Mouse (Mus musculus) olfactory bulb, adult 2 months (tissue): ENCODE measurements around the gene Rbp7. TPM values are rescaled to one million over a fixed set of nuclear protein-coding genes. Genes with fewer than 3 reads are reported as not detected.
"Not testable (repeated sequence)": the region's sequence is repeated elsewhere in the genome, so short reads cannot be mapped to it uniquely, and the experiment has no call there.

Source experiments
- H3K27ac ChIP-seq: fragments of 200-500 bp; 2 replicates; pipeline ENCODE4 v1.5.1; 2012; ENCODE audit warnings: low read depth, low read length; ENCODE audit not compliant: insufficient read depth
- H3K4me1 ChIP-seq: fragments of 200-500 bp; 2 replicates; pipeline ENCODE4 v1.6.1; 2012; ENCODE audit warnings: low read length; ENCODE audit not compliant: control insufficient read depth, insufficient read depth
- H3K4me3 ChIP-seq: fragments of 200-500 bp; 2 replicates; pipeline ENCODE4 v1.5.1; 2012; ENCODE audit warnings: mild to moderate bottlenecking, low read depth, low read length, moderate library complexity; ENCODE audit not compliant: insufficient read depth
- CTCF ChIP-seq: fragments of 200-500 bp; IDR thresholded peaks from 2 replicates; pipeline ENCODE4 v1.5.1; 2012; ENCODE audit warnings: low read depth, mild to moderate bottlenecking, low read length, moderate library complexity; ENCODE audit not compliant: insufficient read depth
- POLR2A ChIP-seq: fragments of 200-500 bp; IDR thresholded peaks from 2 replicates; pipeline ENCODE4 v1.6.1; 2012; ENCODE audit warnings: mild to moderate bottlenecking, low read depth, low read length, moderate library complexity; ENCODE audit not compliant: insufficient read depth
- WGBS: fragments of 180-500 bp; shearing (Covaris S2); methylation state at CpG from one replicate; pipeline ENCODE4 v1.1.7; 2018; 5-methylcytosine and 5-hydroxymethylcytosine counted together
- polyA plus RNA-seq: library from polyadenylated mRNA; stranded (reverse); fragments of >200 nt; gene quantifications from 2 replicates; pipeline ENCODE4 v1.2.4, GENCODE M21; 2012; ENCODE audit warnings: low replicate concordance; ENCODE audit not compliant: missing spikeins, insufficient read depth, insufficient read length

Rbp7 gene
- polyA plus RNA-seq, 1 experiment = not detected

- Histone ChIP-seq H3K4me3 (no peak overlapping the region), H3K4me1 (peaks cover 10% of the 10 kb centered on the region), H3K27ac (no peak overlapping the region)
- TF ChIP-seq POLR2A = no peak
- TF ChIP-seq CTCF = no peak
- WGBS = 79% methylated on average over 1 of the region's 1 CpGs
These were observed 10.3 kb downstream of the Rbp7 start for GRCm38 (mm10) chr4:149444465-149444864.

DNA sequence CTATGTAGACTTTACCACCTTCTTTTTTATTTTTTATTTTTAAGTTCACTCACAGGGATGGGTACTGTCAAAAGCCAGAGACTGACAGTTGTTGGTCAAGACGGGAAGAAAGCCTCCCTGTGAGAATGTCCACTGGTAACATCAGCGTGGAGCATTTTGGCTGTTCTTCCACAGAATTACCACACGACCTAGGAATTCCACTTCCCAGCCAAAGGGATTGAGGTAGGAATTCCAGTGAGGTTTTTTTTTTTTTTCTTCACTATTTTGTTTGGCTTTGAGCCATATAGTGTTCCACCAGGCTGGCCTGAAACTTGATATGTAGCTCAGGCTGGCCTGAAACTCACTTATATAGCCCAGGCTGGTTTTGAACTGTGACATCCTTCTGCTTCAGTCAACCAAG is 12.3 kb downstream of the Rbp7 start:
- H3K27ac ChIP-seq = no peak overlapping the region
- 59% methylated on average over 3 of the region's 3 CpGs for WGBS
- TF ChIP-seq POLR2A (no peak), CTCF (no peak)
- peaks cover 10% of the 10 kb centered on the region for H3K4me1 ChIP-seq
- H3K4me3 ChIP-seq = no peak overlapping the region

- TF ChIP-seq CTCF (no peak), POLR2A (no peak)
- Histone ChIP-seq H3K4me1 (0 out of 2 replicates have a peak, but pooled peaks cover 6% of the 10 kb centered on the region), H3K27ac (no peak overlapping the region), H3K4me3 (no peak overlapping the region)
- 67% methylated on average over 8 of the region's 8 CpGs for WGBS
These were observed 14.2 kb downstream of the Rbp7 start for GRCm38 (mm10) chr4:149440576-149440975.

- H3K4me1 ChIP-seq, H3K4me3 ChIP-seq, H3K27ac ChIP-seq: not testable (repeated sequence)
- WGBS = 76% methylated on average over 1 of the region's 1 CpGs
These were observed 22.9 kb downstream of the Rbp7 start for GRCm38 (mm10) chr4:149431887-149432286.

DNA sequence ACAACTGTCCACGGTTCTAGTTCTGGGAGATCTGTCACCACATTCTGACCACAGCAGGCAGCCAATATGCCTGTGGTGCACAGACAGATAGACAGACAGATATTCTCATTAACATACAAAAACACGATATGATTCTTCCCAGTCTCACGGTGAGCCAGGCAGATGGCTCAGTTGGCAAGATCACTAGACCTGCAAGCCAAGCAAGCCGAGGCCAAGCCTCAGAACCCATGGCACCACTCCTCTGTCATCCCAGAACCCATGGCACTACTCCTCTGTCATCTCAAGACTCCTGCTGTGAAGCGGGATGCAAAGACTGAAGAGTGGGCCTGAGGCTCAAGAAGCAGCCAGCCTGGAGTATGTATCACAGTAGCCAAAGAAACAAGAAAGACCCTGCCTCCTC is 25.2 kb downstream of the Rbp7 start:
- 78% methylated on average over 5 of the region's 5 CpGs for WGBS
- Histone ChIP-seq H3K4me1 (no peaks in the 10 kb centered on the region), H3K4me3 (no peak overlapping the region), H3K27ac (no peak overlapping the region)
- TF ChIP-seq CTCF (no peak), POLR2A (no peak)

GRCm38 (mm10) chr4:149426325-149427199 is 28.2 kb downstream of the Rbp7 start, which contains the start of gene Ube4b:
TSS of gene Ube4b (minus strand) at chr4:149426749.
- Histone ChIP-seq H3K27ac (peak within 1 kb of the TSS; percentile 98), H3K4me1 (peaks cover 4% of the 10 kb centered on the region; the same call in 1 of the 2 replicates), H3K4me3 (peak within 1 kb of the TSS; percentile 96)
- TF ChIP-seq POLR2A (peak; percentile 60), CTCF (no peak)
- under 1% methylated on average over 47 of the region's 50 CpGs for WGBS

GRCm38 (mm10) chr4:149425801-149426292 is 28.9 kb downstream of the Rbp7 start:
- Histone ChIP-seq H3K4me3 (peak overlapping the region; percentile 96), H3K4me1 (peaks cover 6% of the 10 kb centered on the region; the same call in 1 of the 2 replicates), H3K27ac (peak overlapping the region; percentile 98)
- TF ChIP-seq CTCF (no peak), POLR2A (no peak)
- under 1% methylated on average over 35 of the region's 35 CpGs for WGBS

GRCm38 (mm10) chr4:149424755-149425154 is 30.0 kb downstream of the Rbp7 start:
- under 1% methylated on average over 9 of the region's 9 CpGs for WGBS
- no peak overlapping the region for H3K27ac ChIP-seq
- peak overlapping the region; percentile 41 for H3K4me3 ChIP-seq
- peaks cover 9% of the 10 kb centered on the region; the same call in 1 of the 2 replicates for H3K4me1 ChIP-seq
- TF ChIP-seq CTCF = no peak
- no peak for TF ChIP-seq POLR2A

DNA sequence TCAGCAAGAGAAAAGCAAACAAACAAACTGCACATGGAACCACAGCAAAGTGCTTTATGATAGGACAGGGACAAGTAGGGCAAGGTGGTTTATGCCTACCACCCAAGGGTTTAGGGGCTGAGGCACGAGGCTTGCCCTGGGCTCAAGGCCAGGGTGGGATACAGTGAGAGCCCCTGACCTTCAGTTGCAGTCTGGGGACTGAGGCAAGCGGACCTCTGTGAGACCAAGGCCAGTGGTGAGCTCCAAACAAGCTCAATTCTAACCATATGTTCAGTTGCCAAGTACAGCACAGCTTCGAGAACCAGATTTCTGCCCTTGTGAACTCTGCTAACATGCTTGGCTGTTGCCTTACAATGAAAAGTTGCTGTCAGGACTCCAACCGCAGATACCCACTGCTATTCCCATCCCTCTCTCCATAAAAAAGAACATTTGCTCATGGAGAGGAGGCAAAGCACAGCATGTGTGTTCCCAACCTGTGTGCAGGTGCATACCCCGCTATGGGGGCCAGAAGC is 36.9 kb downstream of the Rbp7 start:
- WGBS = 65% methylated on average over 5 of the region's 5 CpGs
- H3K27ac ChIP-seq = no peak overlapping the region
- no peak overlapping the region for H3K4me3 ChIP-seq
- no peak for TF ChIP-seq POLR2A
- TF ChIP-seq CTCF = no peak
- H3K4me1 ChIP-seq = peaks cover 39% of the 10 kb centered on the region
